ENCODE assay signal across 17 mouse cellular contexts in the genomic region with DNA sequence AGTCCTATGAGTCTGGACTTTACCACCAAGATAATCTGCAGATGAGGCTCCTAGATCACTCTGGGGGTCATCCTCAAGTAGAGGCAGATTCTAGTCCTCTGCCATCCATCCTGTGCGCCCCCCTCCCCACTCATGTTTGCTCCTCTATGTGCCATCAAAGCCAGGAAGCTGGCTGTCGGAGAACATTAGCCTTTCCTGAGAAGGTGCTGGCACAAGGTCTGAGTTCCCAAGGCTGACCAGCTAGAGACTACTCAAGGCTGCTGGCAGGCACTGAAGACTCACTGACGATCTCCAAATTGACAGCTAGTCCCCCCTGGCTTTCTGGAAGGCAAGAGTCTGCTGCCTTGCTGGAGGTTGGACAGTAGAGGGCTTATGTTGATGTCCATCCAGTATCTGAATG. TPM values are rescaled to one million over a fixed set of nuclear protein-coding genes. Genes with fewer than 3 reads are reported as not detected.
DNase-seq lines count a peak whose midpoint lies in the region; ATAC-seq and TF ChIP-seq lines count a peak whose summit lies in the region.
"Had no signal": no experiment of that assay in that cellular context is flagged by ENCODE, and none has a peak within 500 bp of the region (broad histone marks: within the 10 kb centered on the region; RNA-seq: fewer than 3 reads in every experiment).

No protein-coding gene starts in this region.

- no peak overlapping the region for H3K9ac ChIP-seq in heart, embryonic 15.5 days
- H3K9ac ChIP-seq in liver, embryonic 16.5 days (ENCODE audit: low read depth, low read length) = no peak overlapping the region
- H3K9ac ChIP-seq: forebrain, embryonic 12.5 days; midbrain, embryonic 13.5 days; neural tube, embryonic 13.5 days had no signal

- no peak overlapping the region for H3K4me2 ChIP-seq in heart, embryonic 15.5 days
- no peak overlapping the region for H3K4me2 ChIP-seq in liver, embryonic 16.5 days (ENCODE audit: low read depth, low read length)
- H3K4me2 ChIP-seq in myocyte (ENCODE audit: low read depth) = peak overlapping the region; percentile 42
- H3K4me2 ChIP-seq: forebrain, embryonic 12.5 days; midbrain, embryonic 13.5 days; neural tube, embryonic 13.5 days had no signal

- no peak for TF ChIP-seq POLR2A in myocyte (IDR thresholded peaks at IDR 0.05; ENCODE audit: insufficient read length, low read depth)

- H3K4me3 ChIP-seq in heart, embryonic 15.5 days = no peak overlapping the region
- H3K4me3 ChIP-seq in liver, embryonic 16.5 days (ENCODE audit: low read depth, low read length) = no peak overlapping the region
- H3K4me3 ChIP-seq in myocyte = no peak overlapping the region
- H3K4me3 ChIP-seq: embryonic facial prominence, embryonic 10.5 days; forebrain, embryonic 12.5 days; gastrocnemius, adult 2 months; midbrain, embryonic 13.5 days; neural tube, embryonic 13.5 days had no signal

- ATAC-seq in heart, embryonic 15.5 days (replicated peaks; ENCODE audit: insufficient number of reproducible peaks, insufficient read depth, low FRiP score, low read depth) = no peak
- no peak for ATAC-seq in liver, embryonic 16.5 days (ENCODE audit: low read depth)
- ATAC-seq: activated CD4-positive, CD25-positive, alpha-beta regulatory T cell, adult 4 months; midbrain, embryonic 13.5 days had no signal

- H3K27me3 ChIP-seq in heart, embryonic 15.5 days = no peaks in the 10 kb centered on the region
- no peaks in the 10 kb centered on the region for H3K27me3 ChIP-seq in liver, embryonic 16.5 days (ENCODE audit: control insufficient read depth, insufficient read depth, low read depth, low read length)
- H3K27me3 ChIP-seq in myocyte (ENCODE audit: control insufficient read depth, insufficient read depth, insufficient read length) = no peaks in the 10 kb centered on the region
- H3K27me3 ChIP-seq: neural tube, embryonic 13.5 days had no signal

- peaks cover 78% of the 10 kb centered on the region for H3K4me1 ChIP-seq in heart, embryonic 15.5 days (replicated peaks)
- H3K4me1 ChIP-seq in liver, embryonic 16.5 days (ENCODE audit: control insufficient read depth, low read depth, low read length) = peaks cover 18% of the 10 kb centered on the region

- peak; percentile 46 to 54 for DNase-seq in cerebellum, postnatal 10 days
- no peak for DNase-seq in cerebellum, adult 9-11 months
- DNase-seq in heart, adult 8-10 months (ENCODE audit: low spot score) = no peak
- DNase-seq in liver = no peak
- DNase-seq: cerebellum, adult 2 months; gastrocnemius, adult 2 months; kidney, adult 11 months; thymus, postnatal 25 days had no signal

- H3K79me2 ChIP-seq in myocyte (ENCODE audit: control insufficient read depth, insufficient read depth) = no peaks in the 10 kb centered on the region

- peak overlapping the region; percentile 78 for H3K27ac ChIP-seq in heart, embryonic 15.5 days
- peak overlapping the region; percentile 15; the same call in 1 of the 2 replicates for H3K27ac ChIP-seq in liver, embryonic 16.5 days (ENCODE audit: low read length)
- H3K27ac ChIP-seq: embryonic facial prominence, embryonic 10.5 days; forebrain, embryonic 12.5 days; midbrain, embryonic 13.5 days; neural tube, embryonic 13.5 days had no signal

- H3ac ChIP-seq in myocyte (ENCODE audit: control insufficient read depth, insufficient read length) = no peak overlapping the region

- WGBS in heart, embryonic 15.5 days = 71% methylated on average over 3 of the region's 3 CpGs
- 63% methylated on average over 3 of the region's 3 CpGs for WGBS in liver, embryonic 16.5 days (ENCODE audit: insufficient replicate concordance)

- H3K36me3 ChIP-seq in heart, embryonic 15.5 days = no peaks in the 10 kb centered on the region
- no peaks in the 10 kb centered on the region for H3K36me3 ChIP-seq in liver, embryonic 16.5 days (ENCODE audit: control insufficient read depth, insufficient read depth)
- no peaks in the 10 kb centered on the region for H3K36me3 ChIP-seq in myocyte (ENCODE audit: control insufficient read depth, insufficient read depth)
- H3K36me3 ChIP-seq: embryonic facial prominence, embryonic 10.5 days; forebrain, embryonic 12.5 days; G1E; midbrain, embryonic 13.5 days; neural tube, embryonic 13.5 days had no signal

- H3K9me3 ChIP-seq in heart, embryonic 15.5 days (replicated peaks) = no peaks in the 10 kb centered on the region
- H3K9me3 ChIP-seq in liver, embryonic 16.5 days (replicated peaks; ENCODE audit: control insufficient read depth, low read length) = no peaks in the 10 kb centered on the region
- H3K9me3 ChIP-seq: embryonic facial prominence, embryonic 10.5 days; forebrain, embryonic 12.5 days; G1E; midbrain, embryonic 13.5 days; neural tube, embryonic 13.5 days had no signal

TF ChIP-seq in myocyte, 11 proteins besides CTCF, POLR2A, EP300 and RAD21:
- TF ChIP-seq TCF3 (IDR thresholded peaks at IDR 0.05; ENCODE audit: insufficient read length, low read depth) (no peak), POLR2AphosphoS2 (IDR thresholded peaks at IDR 0.05; ENCODE audit: insufficient read length, low read depth) (no peak), CEBPB (IDR thresholded peaks at IDR 0.05; ENCODE audit: insufficient read depth, poor library complexity, severe bottlenecking) (no peak), SRF (IDR thresholded peaks at IDR 0.05; ENCODE audit: control insufficient read depth, insufficient read length, low read depth) (no peak), REST (IDR thresholded peaks at IDR 0.05; ENCODE audit: insufficient read depth, insufficient read length) (no peak), E2F4 (IDR thresholded peaks at IDR 0.05; ENCODE audit: insufficient read depth) (no peak), TCF12 (IDR thresholded peaks at IDR 0.05; ENCODE audit: insufficient read depth, poor library complexity, severe bottlenecking) (no peak), MYOG (IDR thresholded peaks at IDR 0.05; ENCODE audit: control insufficient read depth in 1 of 3, insufficient read depth in 1 of 3, insufficient read length in 2 of 3, low read depth in 2 of 3) (no peak), USF1 (IDR thresholded peaks at IDR 0.05; ENCODE audit: low read depth) (no peak), MAX (IDR thresholded peaks at IDR 0.05; ENCODE audit: low read depth) (no peak), MYOD1 (IDR thresholded peaks at IDR 0.05; ENCODE audit: control insufficient read depth in 1 of 3, insufficient read length in 2 of 3, low read depth in 2 of 3) (no peak)

RNA-seq across cellular contexts. Expression of a gene that starts 35.7 kb away (rescaled TPM):
- polyA plus RNA-seq in heart, embryonic 15.5 days (2015; fragmentation: Nextera tagmentation; extraction: Ambion mirVana) = 47.3 and 49.1 TPM in 2 replicates
- total RNA-seq in heart, adult 8-10 months (2022) = 10 to 100 TPM in 2 of 4 experiments, 1 to 10 TPM in 2; 8.6 to 18.9 (median 10.7) TPM
- 11.2 and 11.7 TPM in 2 replicates for polyA plus RNA-seq in liver, embryonic 16.5 days (2015; fragmentation: Nextera tagmentation; extraction: Ambion mirVana)
- 202 TPM for polyA plus RNA-seq in myocyte (2012; fragmentation: generic; extraction: Trizol)

Comparison
In these comparisons a context has a peak if more than half of its experiments do, and no peak if none do; other contexts are left out.
1. DNase-seq: peak in cerebellum, postnatal 10 days (2 of 2); none in cerebellum, adult 9-11 months (single experiment), heart, adult 8-10 months (single experiment) and liver (single experiment).